Mouse (Mus musculus) ES-E14 (cell line): ENCODE measurements around the gene L2hgdh. TPM values are rescaled to one million over a fixed set of nuclear protein-coding genes. Genes with fewer than 3 reads are reported as not detected.
A peak's percentile ranks its signal among the peaks of the same experiment; 100 is the strongest.

Experiments used
- DNase-seq: peaks from one replicate; pipeline ENCODE4 v3.0.0-alpha.2; 2013; ENCODE audit warnings: low read depth, low spot score
- H3K27ac ChIP-seq: 2 replicates; pipeline ENCODE4 v1.5.1; 2012; ENCODE audit warnings: low read depth, mild to moderate bottlenecking, low read length, moderate library complexity, mixed read lengths; ENCODE audit not compliant: poor library complexity, insufficient read depth, severe bottlenecking
- H3K36me3 ChIP-seq: 2 replicates; pipeline ENCODE4 v1.6.1; 2012; ENCODE audit warnings: mild to moderate bottlenecking, low read length, moderate library complexity, mixed read lengths; ENCODE audit not compliant: control insufficient read depth, poor library complexity, insufficient read depth, severe bottlenecking
- H3K4me1 ChIP-seq, 2 experiments: fragments of 150-350 bp in 1 of 2; sonication (generic) in 1 of 2; 2 replicates each; pipeline ENCODE4 v1.6.1; 2012; ENCODE audit warnings: low read length in 2 of 2, mild to moderate bottlenecking in 1 of 2, mixed read lengths in 1 of 2; ENCODE audit not compliant: control insufficient read depth in 2 of 2, insufficient read depth in 2 of 2, poor library complexity in 1 of 2
- H3K4me3 ChIP-seq, 2 experiments: fragments of 150-350 bp in 1 of 2; sonication (generic) in 1 of 2; 2 replicates each; pipeline ENCODE4 v1.5.1; 2012; ENCODE audit warnings: low read length in 2 of 2, low read depth in 1 of 2, mild to moderate bottlenecking in 1 of 2, mixed read lengths in 1 of 2; ENCODE audit not compliant: insufficient read depth in 1 of 2, poor library complexity in 1 of 2, severe bottlenecking in 1 of 2
- H3K9ac ChIP-seq: 2 replicates; pipeline ENCODE4 v1.6.1; 2012; ENCODE audit warnings: low read depth, mild to moderate bottlenecking, low read length, mixed read lengths; ENCODE audit not compliant: poor library complexity, insufficient read depth, severe bottlenecking
- H3K9me3 ChIP-seq: fragments of 150-350 bp; sonication (generic); 2 replicates; pipeline ENCODE4 v1.6.1; 2012; ENCODE audit warnings: low read depth, mild to moderate bottlenecking, low read length; ENCODE audit not compliant: control insufficient read depth, insufficient read depth
- CHD2 ChIP-seq: IDR thresholded peaks from 2 replicates; pipeline ENCODE4 v1.6.1; 2014; ENCODE audit warnings: mild to moderate bottlenecking, low read depth, low read length, inconsistent platforms
- HCFC1 ChIP-seq: IDR thresholded peaks from 2 replicates; pipeline ENCODE4 v1.6.1; 2012; ENCODE audit warnings: low read length, inconsistent platforms, borderline replicate concordance; ENCODE audit not compliant: insufficient read depth
- MAFK ChIP-seq: IDR thresholded peaks from 2 replicates; pipeline ENCODE4 v1.6.1; 2014; ENCODE audit warnings: mild to moderate bottlenecking, low read depth, low read length, inconsistent platforms; ENCODE audit not compliant: insufficient read depth
- ZC3H11A ChIP-seq: IDR thresholded peaks from 2 replicates; pipeline ENCODE4 v1.6.1; 2012; ENCODE audit warnings: low read depth, mild to moderate bottlenecking, inconsistent platforms, low read length, borderline replicate concordance
- ZNF384 ChIP-seq: IDR thresholded peaks from 2 replicates; pipeline ENCODE4 v1.6.1; 2012; ENCODE audit warnings: low read depth, low read length, inconsistent platforms
- in situ Hi-C, 2 experiments: fragments of 600-800 bp; cut with MboI; formaldehyde crosslinking; loops; one replicate each; pipeline ENCODE4 v1.15.1; 2025; ENCODE audit warnings: low sequenced_read_pairs in 2 of 2, inconsistent platforms in 1 of 2; ENCODE audit not compliant: unreplicated experiment in 2 of 2
- total RNA-seq: library from RNA; depleted of rRNA; stranded (reverse); fragments of 300-350 nt; gene quantifications from 2 replicates; pipeline ENCODE4 v1.2.3, GENCODE M21; 2012

Gene L2hgdh
- total RNA-seq, 1 experiment = 28.2 TPM

DNA sequence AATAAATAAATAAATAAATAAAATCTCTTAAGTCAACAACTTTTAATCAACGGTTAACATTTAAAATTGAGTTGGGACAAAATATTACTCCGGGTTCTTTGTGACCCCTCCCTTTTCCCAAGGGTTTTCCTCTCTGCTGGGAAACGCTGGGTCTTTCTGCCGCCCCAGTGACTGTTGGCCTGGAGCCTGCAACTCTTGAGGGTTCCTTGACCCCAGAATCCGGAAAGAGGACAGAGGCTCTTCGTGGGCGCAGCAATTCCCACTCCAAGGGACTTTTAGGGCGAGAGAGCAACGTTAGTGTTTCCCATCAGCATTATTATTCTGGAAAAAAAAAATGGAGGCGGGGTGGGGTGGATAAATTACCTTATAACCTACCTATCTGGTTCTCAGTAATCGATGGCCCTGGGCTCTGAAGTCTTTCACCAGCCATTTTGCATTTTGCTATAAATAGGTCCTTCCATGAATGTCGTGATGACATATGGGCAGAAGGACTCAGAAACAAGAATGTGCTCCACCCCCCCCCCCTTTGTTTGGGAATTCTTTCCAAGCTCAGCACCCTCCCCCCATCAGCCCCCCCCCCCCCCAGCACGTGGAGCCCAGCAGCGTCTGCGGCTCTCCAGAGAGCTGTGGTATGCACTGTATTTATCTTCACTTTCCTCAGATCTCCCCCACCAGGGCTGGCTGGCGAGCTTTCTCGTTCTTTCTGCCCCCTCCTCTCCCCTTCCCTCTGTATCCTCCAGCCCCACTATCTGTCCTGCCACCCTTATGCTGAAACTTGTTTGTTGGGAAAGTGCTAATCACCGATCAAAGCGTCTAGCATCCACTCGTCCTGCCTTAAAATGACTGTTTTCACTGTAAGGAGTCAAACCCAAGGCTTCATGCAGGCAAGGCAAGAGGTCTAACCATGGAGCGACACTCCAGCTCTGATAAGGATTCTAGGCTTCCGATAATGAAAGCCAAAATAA, 33.8 kb upstream of the L2hgdh start:
- Histone ChIP-seq H3K4me3 (peak overlapping the region in 1 of 2 experiments; percentile 31; a peak in 1 of 4 replicates), H3K4me1 (peaks cover 3 to 4% of the 10 kb centered on the region in 2 experiments; a peak in 3 of 4 replicates), H3K9ac (no peak overlapping the region), H3K9me3 (no peaks in the 10 kb centered on the region), H3K36me3 (no peaks in the 10 kb centered on the region), H3K27ac (no peak overlapping the region)
- DNase-seq = no peak
- in situ Hi-C loops = no loop called here
- TF ChIP-seq CHD2 = no peak
- no peak for TF ChIP-seq ZNF384
- no peak for TF ChIP-seq MAFK
- no peak for TF ChIP-seq ZC3H11A
- no peak for TF ChIP-seq HCFC1

DNA sequence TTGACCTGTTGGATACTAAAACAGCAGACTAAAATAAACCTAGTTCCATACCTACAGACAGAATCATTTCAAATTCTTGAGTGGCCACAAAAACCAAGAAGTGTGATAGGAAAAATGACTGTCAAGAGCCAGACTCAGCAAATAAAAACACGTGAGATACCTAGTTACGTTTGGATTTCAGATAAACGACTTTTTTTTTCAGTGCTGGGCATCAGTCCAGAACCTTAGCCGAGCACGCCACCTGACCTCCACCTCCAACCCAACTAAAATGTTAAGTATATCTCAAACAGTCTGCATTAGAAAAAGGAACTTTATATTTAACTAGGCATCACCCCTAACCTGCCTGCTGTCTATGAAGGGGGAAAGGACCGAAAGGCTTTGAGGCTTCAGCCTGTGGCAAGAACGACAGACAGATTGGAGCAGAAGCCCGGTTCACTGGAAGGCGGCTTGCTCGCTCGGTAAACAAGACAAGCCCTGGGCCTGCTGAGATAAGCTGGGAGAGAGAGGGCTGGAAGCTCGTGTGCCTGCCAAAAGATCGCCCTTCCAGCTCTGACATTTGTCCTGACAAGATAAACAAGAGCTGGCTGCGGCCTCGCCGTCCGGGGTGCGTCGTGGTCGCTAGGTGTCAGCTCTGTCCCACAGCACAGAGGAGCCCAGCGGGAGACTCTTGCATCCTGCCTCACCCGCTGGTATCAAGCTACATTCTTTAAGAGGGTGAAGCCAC, 32.9 kb upstream of the L2hgdh start:
- TF ChIP-seq ZC3H11A (no peak), MAFK (no peak)
- Histone ChIP-seq H3K4me3 (0 out of 4 replicates have a peak overlapping the region, but pooled peaks of 1 of the 2 experiments have one; percentile 31), H3K27ac (no peak overlapping the region), H3K4me1 (peaks cover 3 to 4% of the 10 kb centered on the region in 2 experiments; a peak in 3 of 4 replicates), H3K9ac (peak overlapping the region; percentile 16; the same call in 1 of the 2 replicates), H3K36me3 (no peaks in the 10 kb centered on the region), H3K9me3 (no peaks in the 10 kb centered on the region)
- peak; percentile 63 for DNase-seq
- in situ Hi-C loops = no loop called here

DNA sequence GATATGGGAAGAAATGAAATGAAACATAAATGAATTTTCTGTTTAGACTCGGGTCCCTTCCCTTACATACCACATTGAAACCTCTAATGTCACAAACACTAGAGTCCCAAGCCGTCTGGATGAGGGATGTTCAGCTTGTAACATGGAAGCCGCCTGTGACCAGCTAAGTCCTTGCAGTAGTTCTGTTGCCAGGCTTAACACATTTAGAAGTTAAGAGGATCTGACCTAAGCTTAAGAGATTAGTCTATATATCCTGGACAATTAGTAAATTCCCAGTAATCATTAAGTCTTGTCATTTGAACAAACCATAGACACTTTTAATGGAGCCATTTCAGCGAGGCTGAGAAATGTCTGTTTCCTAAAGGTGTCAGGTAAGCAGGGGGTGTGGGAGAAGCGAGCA, 31.3 kb upstream of the L2hgdh start:
- Histone ChIP-seq H3K27ac (no peak overlapping the region), H3K36me3 (no peaks in the 10 kb centered on the region), H3K4me1 (peaks cover 6 to 12% of the 10 kb centered on the region in 2 experiments; a peak in 3 of 4 replicates), H3K9ac (no peak overlapping the region), H3K9me3 (no peaks in the 10 kb centered on the region), H3K4me3 (no peak overlapping the region)
- in situ Hi-C loops = no loop called here
- TF ChIP-seq HCFC1 (no peak), MAFK (no peak)
- no peak for DNase-seq

DNA sequence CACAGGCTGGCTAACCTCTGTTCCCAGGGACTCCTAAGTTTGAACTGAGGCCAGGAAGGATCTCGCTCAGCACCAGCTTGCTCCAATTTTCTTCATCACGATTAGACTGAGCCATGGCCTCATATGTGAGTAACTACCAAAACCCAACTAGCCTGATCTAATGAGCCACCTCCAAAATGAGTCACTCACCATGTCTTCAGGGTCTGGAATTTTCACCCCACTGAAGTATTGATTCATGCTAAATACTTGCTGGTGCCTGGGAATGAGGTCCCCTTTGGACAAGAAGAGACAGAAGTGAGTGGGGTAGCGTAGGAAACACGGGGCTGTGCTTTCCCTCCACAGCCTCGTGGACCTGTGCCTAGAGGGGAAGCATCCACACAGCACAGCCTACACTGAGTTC, 29.3 kb upstream of the L2hgdh start:
- Histone ChIP-seq H3K27ac (no peak overlapping the region), H3K9me3 (no peaks in the 10 kb centered on the region), H3K4me1 (peaks cover 6 to 10% of the 10 kb centered on the region in 2 experiments; a peak in 3 of 4 replicates), H3K36me3 (no peaks in the 10 kb centered on the region), H3K4me3 (no peak overlapping the region), H3K9ac (no peak overlapping the region)
- no peak for DNase-seq
- TF ChIP-seq MAFK = no peak
- TF ChIP-seq CHD2 = no peak
- no peak for TF ChIP-seq ZNF384
- TF ChIP-seq HCFC1 = no peak
- no peak for TF ChIP-seq ZC3H11A
- in situ Hi-C loops = no loop called here
